Mouse (Mus musculus): Measurements from ENCODE around the gene Spry2.

Spry2 gene

DNA sequence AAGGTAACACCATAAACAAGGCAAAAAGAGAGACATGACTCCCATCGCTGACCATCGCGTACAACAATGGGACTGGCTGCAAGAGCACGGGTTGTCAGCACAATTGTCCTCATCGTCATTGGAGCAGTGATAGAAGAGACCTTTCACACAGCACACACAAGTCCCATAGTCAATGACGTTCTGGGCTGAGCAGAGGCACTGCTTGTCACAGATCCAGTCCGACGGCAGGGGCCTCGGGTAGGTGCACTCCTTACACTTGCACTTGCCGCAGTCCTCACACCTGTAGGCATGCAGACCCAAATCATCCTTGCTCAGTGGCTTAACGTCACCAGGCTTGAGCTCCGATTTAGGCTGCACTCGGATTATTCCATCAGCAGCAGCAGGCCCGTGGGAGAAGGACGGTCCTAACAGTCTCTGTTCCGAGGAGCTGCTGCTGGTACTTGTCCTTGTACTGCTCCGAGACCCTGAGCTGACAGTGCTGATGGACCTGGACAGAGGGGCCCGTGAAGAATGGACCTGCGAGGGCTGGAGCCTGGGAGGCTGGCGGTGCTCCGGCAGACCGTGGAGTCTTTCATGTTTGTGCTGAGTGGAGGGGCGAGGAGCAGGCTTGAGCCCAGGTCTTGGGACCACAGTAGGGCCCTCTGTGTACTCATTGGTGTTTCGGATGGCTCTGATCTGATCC, 3.5 kb downstream of the Spry2 start:
- DNase-seq, result no peak

DNA sequence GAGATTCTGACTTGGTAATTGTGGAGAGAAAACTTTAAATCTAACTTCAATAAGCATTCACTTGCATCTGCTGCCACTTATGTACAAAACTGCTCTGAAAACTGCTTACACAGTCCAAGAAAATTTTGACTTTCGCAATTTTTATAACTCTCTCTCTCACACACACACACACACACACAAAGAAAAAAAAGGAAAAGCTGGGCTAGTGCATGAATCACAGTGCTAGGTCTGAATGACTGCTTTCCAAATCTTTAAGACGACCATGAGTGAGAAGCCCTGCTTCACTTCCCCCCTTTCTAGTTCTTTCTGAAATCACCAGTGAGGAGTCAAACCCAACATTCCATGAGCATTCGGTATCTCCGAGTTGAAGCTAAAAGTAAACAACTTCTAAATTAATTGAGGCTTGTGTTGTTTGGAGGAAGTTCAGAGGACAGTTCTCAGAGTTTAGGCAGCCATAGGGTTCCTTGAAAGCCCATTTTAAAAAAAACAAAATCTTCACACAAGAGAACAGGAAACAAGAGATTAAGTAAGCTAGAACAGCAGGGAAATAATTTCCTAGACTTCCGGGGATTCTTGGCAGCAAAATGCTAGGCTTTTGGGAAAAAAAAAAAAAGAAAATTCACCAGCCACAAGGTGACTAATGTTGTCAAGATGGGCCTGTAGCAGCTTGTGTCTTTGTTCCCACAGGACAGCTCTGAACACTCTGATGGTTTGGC, 5.9 kb downstream of the Spry2 start:
- DNase-seq, result no peak

DNA sequence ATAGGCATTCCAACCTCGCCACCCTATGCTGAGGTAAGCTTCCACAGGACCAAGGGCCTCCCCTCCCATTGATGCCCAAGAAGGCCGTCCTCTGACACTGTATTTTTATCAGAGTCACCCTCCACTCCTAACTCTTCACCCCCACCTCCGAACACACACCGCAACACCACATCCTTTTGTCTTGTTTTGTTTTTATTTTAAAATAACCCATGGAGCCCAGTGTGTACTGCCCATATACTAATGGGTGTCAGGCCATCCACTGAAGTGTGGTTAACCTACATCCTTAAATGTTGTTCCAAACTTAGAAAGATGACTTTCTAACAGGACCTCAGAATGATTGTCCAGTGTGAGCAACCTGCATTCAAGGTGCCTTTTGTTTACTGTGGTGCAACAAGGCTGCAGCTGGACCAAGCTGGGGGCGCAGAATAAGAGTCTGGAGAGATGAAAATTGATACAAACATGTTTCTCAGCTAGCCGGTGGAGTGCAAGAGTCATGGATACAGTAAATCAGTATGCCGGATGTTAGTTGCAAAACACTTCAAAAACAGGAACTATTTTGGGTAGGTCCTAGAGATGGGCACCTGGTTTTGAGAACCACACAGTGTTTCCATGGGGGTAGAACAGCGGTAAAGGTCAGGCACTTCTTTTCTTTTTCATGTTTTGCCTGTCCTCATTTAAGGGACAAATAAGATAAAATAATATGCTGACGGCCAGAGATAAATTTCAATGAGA, 9.8 kb downstream of the Spry2 start:
- DNase-seq, result no peak

DNA sequence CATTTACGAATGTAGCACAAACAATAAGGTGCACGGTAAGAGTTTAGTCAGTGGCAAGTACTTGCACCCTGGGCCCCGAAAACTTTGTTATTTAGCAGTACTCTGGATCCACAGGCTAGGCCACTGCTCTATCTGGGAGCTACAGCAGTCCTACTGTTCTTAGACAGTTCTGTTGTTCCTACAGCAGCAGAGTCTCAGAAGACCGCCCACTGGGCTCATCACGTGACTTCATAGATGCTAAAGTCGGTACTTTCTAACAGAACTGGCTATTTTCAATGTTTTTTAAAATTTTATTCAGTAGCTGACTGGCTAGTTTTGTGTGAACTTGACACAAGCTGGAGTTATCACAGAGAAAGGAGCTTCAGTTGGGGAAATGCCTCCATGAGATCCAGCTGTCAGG, 11.4 kb downstream of the Spry2 start:
- no peak for DNase-seq

DNA sequence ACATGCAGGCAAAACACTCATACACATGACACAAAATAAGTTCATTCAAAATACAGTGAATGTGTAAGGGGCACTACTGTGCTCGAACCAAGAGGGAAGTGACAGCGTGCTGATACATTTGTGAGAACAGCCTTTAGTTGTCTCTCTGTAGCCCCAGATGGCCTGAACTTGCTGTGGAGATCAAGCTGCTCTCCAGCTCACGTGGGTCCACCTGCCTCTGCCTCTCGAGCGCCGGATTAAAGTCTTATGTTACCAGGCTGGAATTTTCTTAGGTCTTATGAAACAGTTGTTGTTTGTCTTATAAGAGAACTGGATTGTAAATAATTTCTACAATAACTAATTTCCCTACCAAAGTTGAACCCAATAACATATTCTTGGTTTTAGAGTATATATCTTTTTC, 13.4 kb downstream of the Spry2 start:
- DNase-seq, result no peak

DNA sequence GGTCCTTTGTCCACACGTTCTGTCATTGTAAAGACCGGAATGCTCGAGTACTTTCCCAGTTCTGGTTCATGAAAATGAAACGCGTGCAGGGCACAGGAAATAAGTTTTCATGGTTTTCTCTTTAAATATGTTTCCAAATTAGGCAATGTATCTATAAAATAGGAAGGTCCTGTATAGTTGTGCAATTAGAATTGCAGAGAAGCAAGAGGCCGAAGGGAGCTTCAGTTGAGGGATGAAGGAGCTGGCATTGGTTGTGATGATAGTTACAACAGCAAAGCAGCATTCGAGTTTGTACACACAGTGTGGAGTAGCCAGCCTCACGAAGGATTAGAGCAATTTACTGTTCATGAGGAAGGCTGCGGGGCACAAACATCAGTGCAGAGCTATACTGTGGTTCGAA, 18.3 kb downstream of the Spry2 start:
- no peak for DNase-seq

DNA sequence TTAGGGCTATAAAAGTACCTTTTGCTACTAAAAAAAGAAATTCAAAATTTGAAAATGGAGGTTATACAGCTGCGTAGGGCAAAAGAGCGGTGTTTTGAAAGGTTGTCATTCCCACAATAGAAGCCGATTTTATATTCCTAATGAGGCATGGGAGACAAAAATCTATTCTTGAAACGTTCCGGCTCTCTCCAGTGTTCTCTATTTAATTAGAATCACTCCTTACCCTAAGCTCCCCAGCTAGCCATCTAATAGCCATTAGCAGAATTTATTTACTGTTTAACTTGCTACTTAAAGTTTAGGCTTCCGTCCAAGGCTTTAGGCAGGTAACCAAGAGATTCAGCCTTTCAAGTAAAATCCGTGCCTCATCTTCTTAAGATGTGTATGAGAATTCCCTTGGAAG, 20.2 kb downstream of the Spry2 start:
- DNase-seq, result no peak

DNA sequence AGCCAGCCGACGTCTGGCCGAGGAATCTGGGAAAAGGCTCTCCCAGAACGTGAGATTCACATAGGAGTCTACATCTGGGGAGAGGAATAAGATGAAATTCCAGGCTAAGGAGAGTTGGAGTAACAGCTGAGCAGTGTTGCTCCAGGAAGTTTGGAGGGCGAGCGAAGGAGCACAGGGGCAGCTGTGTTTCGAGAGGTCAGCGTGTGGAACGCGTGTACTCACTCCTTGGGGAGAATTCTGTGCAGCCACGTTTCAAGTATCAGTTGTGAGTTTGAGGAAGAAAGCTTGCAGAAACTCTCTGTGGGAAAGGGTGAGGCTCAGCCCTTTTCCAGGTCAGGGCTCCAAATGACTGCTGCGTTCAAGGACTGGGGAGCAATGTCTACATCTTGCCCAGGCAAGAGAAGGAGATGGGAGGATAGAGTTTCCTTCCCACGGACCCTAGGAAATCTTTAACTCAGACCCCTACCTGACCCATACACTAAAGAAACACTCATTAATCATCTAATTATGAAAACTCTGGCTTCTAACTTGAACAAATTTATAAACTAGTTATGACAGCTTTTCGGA, 26.2 kb downstream of the Spry2 start:
- DNase-seq, result peak; percentile 40

DNA sequence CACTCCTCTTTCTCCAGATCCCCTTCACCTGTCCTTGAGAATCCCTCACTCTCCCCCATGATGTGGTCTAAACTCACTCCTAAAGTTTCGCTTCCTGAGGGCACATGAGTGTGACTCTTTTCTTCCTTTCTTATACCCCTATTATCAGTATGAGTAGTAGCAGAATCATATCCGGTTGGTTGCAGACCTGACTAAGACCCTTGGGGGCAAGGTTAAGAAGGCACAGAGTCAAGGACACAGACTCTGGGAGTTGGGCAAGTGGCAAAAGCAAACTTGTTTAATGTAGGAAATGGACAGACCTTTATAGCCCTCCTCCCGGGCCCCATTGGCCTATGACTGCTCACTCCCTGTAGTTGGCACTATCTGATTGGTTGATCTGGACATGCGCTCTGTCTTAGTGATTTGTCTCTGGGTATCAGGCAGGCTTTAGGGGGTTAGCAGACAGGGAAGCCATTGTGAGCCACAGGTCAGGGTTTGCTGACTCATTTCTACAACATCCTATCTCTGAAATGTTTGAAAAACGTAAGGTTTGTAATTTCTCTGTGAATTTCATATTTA, 31.2 kb downstream of the Spry2 start:
- no peak for DNase-seq

DNA sequence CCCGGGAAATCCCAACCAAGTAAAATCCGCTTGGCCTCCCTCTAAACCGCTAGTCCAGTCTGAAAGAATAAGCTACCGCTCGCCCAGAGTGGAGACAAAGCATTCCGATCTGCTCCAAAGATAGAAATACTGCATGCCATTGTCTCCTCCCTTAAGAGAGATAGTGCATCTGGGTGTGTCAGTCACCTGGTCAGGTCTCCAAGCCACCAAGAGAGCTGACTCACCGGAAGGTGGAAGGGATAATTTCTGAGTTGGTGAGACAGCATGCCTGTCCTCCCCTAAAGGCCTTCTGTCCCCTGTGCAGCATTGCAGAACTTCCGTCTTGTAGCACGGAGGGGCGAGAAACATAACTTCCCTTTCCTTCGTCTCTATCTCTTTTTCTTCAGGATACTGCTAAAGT, 34.4 kb downstream of the Spry2 start:
- no peak for DNase-seq

DNA sequence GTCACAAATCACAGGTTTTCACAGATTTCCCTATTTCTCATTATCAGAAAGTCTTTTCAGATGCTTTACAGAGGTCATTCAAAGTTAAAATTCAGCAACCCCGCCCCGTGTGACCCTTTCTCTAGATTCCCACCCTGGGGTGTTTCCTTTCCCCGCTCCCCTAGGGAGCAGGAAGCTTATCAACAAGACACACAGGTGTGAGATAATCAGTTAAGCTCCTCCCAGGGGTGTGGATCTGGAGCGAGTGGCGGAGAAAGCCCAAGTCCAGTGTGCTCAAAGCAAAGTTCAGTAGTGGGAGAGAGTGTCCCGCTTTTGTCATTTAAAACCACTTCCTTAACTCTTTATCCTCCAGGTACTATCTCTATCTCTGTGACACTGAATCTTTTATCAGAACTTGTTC, 35.7 kb downstream of the Spry2 start:
- DNase-seq, result no peak

DNA sequence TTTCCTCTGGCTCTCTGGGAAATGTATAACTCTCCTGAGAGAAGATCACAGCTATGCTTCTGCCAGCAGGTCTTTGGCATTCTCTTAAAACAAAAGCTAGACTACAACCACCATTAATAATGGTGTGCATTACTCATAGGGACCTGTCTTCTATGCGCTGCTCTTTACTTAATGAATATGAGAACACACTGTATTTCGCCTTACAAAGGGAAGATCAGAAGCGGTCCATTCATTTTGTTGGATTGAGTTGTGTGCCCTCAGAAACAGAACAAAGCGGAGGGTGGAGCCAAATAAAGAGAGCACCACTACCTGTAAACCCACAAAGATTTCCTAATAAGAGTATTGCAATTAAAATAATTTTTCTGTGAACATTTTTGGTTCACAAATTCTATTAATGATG, 36.3 kb downstream of the Spry2 start:
- no peak for DNase-seq

DNA sequence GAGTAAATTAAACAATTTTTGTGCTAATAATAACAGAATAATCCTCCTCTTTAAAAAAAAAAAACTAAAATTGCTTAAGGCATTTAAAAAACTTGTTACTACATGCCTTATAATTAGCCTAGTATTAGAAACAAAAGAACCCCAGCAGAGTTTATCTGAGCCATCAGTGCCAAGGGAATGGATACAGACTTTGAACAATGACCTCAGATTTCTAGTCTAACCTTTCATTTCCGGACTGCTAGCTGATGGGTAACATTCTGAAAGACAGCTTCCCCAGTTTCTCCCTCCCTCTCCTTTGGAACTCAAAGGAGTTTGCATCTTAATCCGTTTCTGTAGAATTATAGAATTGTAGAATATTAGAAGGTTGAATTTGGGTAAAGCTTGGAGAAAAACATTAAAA, 36.7 kb downstream of the Spry2 start:
- DNase-seq, result no peak

DNA sequence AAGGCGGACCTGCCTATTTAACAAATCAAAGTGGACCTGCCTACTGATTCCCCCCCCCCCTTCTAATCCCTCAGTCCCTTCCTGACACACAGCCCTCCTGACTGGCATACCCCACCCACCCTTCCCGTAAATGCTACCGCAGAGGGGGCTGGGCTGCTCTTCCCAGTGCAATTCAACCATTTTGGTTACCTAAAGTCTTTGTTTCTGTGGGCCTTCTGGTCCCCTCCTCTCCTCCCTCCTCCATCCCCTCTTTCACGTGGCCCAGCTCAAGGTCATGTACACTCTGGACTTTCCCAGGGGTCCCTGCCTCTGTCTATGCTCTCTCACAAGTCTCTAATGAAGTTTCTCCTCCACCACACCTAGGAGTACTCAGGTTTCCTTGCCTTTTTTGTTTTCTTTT, 37.3 kb downstream of the Spry2 start:
- DNase-seq, result no peak

DNA sequence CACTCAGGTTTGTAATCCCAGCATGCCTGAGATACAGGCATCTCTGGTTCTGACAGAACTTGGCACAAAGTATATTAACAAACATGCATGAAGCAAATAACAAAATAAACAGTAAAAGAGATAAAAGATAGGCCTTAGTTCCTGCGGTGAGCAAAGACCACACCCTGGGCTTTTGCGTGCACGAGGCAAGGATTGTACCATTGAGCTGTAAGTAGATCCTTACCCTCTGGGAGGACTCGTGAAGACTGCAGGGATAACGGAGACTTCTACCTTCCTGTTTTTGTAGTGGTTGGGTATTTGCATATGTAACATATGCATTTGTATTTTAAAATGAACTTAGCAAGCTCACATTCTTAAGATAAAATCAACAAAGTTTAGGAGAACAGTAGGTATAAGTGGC, 37.7 kb downstream of the Spry2 start:
- DNase-seq, result no peak

DNA sequence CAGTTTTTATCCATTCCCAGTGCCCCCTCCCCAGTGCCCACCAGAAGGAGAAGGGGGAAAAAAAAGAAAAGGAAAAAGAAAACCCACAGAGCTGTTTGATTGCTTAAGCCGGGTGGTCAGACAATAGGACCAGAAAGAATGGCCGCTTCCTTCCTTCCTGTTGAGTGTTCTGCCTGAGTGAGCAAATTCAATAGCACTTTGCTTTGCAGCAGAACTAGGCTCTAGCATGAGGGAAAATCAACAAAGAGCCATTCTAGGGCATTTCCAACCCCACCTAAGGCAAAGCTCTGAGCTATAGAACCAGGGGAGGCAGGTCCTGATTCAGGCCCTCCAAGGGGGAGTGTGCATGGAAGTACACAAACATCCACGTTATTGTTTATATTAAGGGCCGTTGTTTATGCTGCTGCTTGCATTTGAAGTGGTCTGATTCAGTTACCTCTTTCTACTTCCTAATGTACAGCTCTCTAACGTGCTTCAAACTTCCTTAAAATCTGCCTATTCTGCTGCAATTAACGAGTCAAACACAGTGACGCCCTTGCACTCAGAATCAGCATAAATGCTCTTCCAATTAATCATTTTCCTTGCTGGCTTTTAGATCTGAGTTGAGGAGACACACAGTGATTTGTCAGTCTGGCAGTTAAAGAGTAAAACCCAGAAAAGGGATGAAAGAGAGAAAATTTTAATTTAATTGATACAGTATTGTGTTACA, 45.1 kb downstream of the Spry2 start:
- DNase-seq, result no peak
